Mouse (Mus musculus) CH12.LX (cell line): ENCODE data around the gene Dppa1.

Experiments
- CHD2 ChIP-seq: IDR thresholded peaks from 2 replicates; pipeline ENCODE4 v1.6.1; 2011; ENCODE audit warnings: low read length, improper control_type of control experiment
- CTCF ChIP-seq, 2 experiments: IDR thresholded peaks in 1 of 2; conservative IDR thresholded peaks in 1 of 2; 2 replicates each; pipeline ENCODE4 v1.5.1; 2011 to 2012; ENCODE audit warnings: low read depth in 2 of 2, low read length in 2 of 2, improper control_type of control experiment in 1 of 2, inconsistent platforms in 1 of 2, mild to moderate bottlenecking in 1 of 2, moderate library complexity in 1 of 2
- E2F4 ChIP-seq: IDR thresholded peaks from 2 replicates; pipeline ENCODE4 v1.6.1; 2011; ENCODE audit warnings: low read depth, low read length, improper control_type of control experiment; ENCODE audit not compliant: insufficient replicate concordance
- EP300 ChIP-seq: IDR thresholded peaks from 2 replicates; pipeline ENCODE4 v1.6.1; 2011; ENCODE audit warnings: low read length, improper control_type of control experiment
- KAT2A ChIP-seq: IDR thresholded peaks from 2 replicates; pipeline ENCODE4 v1.6.1; 2012; ENCODE audit warnings: low read length, improper control_type of control experiment, inconsistent platforms; ENCODE audit not compliant: insufficient replicate concordance
- MAFK ChIP-seq: IDR thresholded peaks from 2 replicates; pipeline ENCODE4 v1.6.1; 2011; ENCODE audit warnings: low read length, improper control_type of control experiment; ENCODE audit not compliant: insufficient replicate concordance
- MAX ChIP-seq: IDR thresholded peaks from 2 replicates; pipeline ENCODE4 v1.6.1; 2011; ENCODE audit warnings: low read length, improper control_type of control experiment
- POLR2A ChIP-seq: IDR thresholded peaks from 2 replicates; pipeline ENCODE4 v1.6.1; 2011; ENCODE audit warnings: low read depth, mild to moderate bottlenecking, improper control_type of control experiment, low read length
- RAD21 ChIP-seq: IDR thresholded peaks from 2 replicates; pipeline ENCODE4 v1.6.1; 2011; ENCODE audit warnings: low read depth, mild to moderate bottlenecking, low read length, improper control_type of control experiment, moderate library complexity
- RCOR1 ChIP-seq: conservative IDR thresholded peaks from 2 replicates; pipeline ENCODE4 v1.6.1; 2012; ENCODE audit warnings: low read depth, mild to moderate bottlenecking, inconsistent platforms, low read length, improper control_type of control experiment
- SIN3A ChIP-seq: IDR thresholded peaks from 2 replicates; pipeline ENCODE4 v1.6.1; 2012; ENCODE audit warnings: low read length, improper control_type of control experiment, inconsistent platforms
- SMC3 ChIP-seq: IDR thresholded peaks from 2 replicates; pipeline ENCODE4 v1.6.1; 2011; ENCODE audit warnings: low read depth, low read length, improper control_type of control experiment
- ZKSCAN1 ChIP-seq: IDR thresholded peaks from 2 replicates; pipeline ENCODE4 v1.6.1; 2012; ENCODE audit warnings: low read depth, inconsistent platforms, low read length, improper control_type of control experiment, borderline replicate concordance

DNA sequence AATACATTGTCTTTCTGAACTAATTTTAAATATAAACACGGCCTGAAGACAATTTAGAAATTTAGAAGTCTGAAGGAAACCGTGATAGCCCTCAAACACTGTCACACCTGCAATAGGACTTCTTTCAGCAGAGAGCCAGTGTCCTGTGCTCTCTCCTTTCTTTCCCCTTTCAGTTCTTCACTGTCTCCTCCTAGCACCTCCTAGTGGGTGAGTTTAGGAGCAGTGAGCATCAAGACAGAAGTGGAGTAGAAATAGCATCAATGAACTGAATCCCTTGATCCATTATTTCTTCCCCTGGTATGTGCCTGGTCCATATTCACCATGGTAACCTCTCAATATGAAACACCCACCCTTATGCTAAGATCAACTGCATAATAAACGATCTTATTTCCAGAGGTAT, 7.5 kb upstream of the Dppa1 start:
- TF ChIP-seq E2F4, result no peak
- TF ChIP-seq CHD2, result no peak
- no peak for TF ChIP-seq KAT2A
- peak; percentile 41 for TF ChIP-seq RAD21
- TF ChIP-seq SIN3A, result no peak
- TF ChIP-seq MAFK, result no peak
- peak in 1 of 2 experiments; percentile 68; a peak in 2 of 4 replicates for TF ChIP-seq CTCF (conservative IDR thresholded peaks at IDR 0.05 in 1 of 2, IDR thresholded peaks at IDR 0.05 in 1 of 2; ENCODE audit: low read depth in 2 of 2, low read length in 2 of 2)
- no peak for TF ChIP-seq EP300
- no peak for TF ChIP-seq POLR2A
- peak; percentile 61 for TF ChIP-seq SMC3
- no peak for TF ChIP-seq ZKSCAN1
- TF ChIP-seq MAX, result no peak
- TF ChIP-seq RCOR1, result no peak
